Mouse (Mus musculus) mouse embryonic stem cell (cell line): ENCODE measurements around the gene Npy5r.

ENCODE experiments used
- in situ Hi-C, 2 experiments: fragments of 300-500 bp; cut with MboI; formaldehyde crosslinking; loops; 1 replicate in 1 of 2; 3 replicates in 1 of 2; pipeline ENCODE4 v1.14.3; 2019 to 2020; ENCODE audit warnings: low sequenced_read_pairs in 2 of 2, low pct_unique_long_range_greater_than_20kb in 1 of 2, mixed read lengths in 1 of 2; ENCODE audit not compliant: unreplicated experiment in 1 of 2

The Npy5r gene

GRCm38 (mm10) chr8:66687511-66688329, at the start of gene Npy5r:
Gene Npy5r, minus strand, starts transcription at chr8:66688128.
- in situ Hi-C loops = no loop called here

- in situ Hi-C loops = no loop called here
Observed at GRCm38 (mm10) chr8:66731957-66732356, 44.0 kb upstream of the Npy5r start.

GRCm38 (mm10) chr8:66729446-66729845, 41.5 kb upstream of the Npy5r start:
- in situ Hi-C loops = no loop called here

DNA sequence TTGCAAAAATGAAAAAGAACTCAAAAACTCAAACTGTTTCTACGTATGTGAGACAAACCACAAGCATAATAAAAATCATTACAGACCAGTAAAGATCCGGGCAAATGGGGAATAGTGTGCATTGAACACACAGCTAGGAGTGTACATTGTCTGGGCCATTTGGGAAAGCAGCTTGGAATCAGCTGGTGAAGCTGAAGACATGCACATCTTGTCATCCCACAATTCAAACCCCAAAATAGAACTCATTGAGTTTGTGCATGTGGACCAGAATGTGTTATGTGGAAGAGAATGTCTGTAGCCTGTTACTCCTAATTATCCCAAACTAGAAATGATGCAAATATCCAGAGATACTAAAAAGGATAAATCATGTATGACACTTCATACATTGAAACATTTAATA, 34.9 kb upstream of the Npy5r start:
- in situ Hi-C loops = no loop called here

DNA sequence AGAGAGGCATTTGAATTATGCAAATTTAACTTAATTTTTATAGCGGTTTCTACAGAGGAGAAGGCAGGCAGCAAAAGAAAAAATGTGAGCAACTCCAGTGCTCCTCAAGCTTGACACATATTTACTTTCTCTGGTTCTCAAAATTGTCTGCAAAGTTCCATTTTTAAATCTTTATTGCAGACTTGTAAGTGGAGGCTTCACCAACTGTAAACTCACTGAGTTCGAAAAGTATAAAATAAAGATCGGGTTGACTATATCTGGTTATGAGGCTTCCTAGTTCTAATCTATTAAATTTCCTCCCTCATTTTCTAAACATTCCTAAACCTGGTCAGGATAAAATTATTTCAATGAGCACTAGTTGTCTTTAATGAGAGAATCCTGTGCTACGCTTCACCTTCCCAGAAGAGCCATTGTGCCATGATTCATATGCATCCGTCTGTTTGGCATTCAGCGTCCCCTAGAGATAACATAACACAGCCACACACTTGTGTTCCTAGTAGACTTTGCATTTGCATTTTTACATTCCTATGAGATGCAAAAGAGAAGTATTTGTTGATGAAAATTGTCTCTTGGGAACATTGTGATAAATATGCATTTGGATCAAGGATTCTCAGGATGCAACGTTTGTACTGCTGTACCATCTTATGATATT, 26.5 kb upstream of the Npy5r start:
- in situ Hi-C loops = no loop called here

DNA sequence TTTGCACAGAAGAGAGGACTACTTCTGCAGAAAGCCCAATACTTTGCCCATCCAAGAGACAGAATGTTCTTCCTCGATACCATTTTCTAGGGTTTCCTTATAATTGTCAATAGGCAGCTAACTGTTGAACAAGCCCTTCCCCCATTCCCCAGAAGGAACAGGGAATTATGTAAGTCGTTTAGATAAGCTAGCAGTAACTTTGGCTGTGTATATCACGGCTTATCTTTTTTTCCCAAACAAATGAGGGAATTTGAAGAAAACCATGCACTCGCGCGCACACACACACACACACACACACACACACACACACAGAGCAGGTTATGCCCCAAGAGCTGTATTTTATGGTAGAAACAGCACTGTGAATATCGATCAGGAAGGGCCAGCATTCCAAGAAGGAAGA, 10.9 kb upstream of the Npy5r start:
- in situ Hi-C loops = no loop called here

DNA sequence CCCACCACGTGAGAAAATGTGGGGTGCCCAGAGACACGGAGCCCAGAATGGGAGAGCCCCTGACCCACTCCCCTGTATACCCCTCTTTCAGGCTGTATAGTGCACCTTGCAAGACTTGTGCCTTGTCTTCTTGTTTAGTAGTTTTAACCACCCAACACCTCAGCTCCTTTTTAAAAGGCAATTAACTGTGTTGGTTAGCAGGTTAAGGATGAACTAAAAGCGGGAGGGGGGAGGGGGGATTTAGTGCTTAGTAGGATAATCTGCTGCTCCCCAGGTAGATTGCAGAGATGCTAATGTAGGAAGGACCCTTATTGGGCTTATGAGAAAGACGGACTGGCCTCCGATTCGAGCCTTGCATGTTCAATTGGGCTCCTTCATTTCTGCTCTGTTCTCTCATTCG, 10.1 kb upstream of the Npy5r start:
- in situ Hi-C loops = no loop called here

DNA sequence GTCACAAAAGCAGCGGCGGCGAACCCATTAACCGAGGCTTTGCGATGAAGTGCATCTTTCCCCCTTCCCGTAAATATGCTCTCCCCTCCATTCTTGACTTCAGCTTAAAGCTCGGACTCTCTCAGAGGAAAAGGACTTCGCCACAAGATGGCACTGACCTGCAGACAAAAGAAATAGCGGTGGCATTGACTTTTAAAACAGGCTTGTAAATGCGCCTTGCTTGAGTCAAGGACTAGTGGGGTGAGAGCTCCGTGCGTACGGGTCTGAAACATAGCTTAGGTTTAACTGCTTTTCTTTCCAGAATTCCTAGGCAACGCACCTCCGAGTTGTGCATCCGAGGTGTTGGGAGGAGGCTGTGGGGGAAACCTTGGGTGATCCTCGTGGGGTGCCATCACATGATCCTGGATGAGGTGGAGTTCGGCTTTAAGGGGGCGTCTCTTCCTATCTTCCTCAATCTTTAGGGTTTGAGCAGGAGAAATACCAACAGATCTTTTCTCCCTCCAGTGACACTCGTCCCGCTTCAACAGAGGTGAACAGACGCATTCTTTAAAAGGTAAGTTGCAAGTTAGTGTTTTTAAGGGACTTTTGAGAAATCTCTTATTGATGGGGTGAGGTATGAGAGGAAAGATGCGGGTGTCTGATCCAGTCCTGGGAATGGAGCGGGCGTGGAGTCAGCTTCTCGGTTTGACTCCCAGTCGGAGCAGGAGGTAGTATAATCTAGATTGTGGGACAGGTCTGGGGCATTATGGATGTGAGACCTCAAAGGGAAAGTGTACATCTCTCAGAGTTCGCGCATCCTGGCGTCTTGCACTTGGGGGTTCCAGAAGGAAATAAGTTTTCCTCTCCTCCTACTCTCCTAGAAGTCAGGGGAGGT, 9.3 kb upstream of the Npy5r start, which contains the start of gene Npy1r:
Gene Npy1r, plus strand, starts transcription at position 223 of the 874 bp plus-strand sequence.
- in situ Hi-C loops = no loop called here

- in situ Hi-C loops = no loop called here
Observed at GRCm38 (mm10) chr8:66690402-66690801, 2.5 kb upstream of the Npy5r start.

GRCm38 (mm10) chr8:66688799-66689198, 871 bp upstream of the Npy5r start:
- in situ Hi-C loops = no loop called here

- in situ Hi-C loops = no loop called here
Observed at GRCm38 (mm10) chr8:66688395-66688794, 467 bp upstream of the Npy5r start.

DNA sequence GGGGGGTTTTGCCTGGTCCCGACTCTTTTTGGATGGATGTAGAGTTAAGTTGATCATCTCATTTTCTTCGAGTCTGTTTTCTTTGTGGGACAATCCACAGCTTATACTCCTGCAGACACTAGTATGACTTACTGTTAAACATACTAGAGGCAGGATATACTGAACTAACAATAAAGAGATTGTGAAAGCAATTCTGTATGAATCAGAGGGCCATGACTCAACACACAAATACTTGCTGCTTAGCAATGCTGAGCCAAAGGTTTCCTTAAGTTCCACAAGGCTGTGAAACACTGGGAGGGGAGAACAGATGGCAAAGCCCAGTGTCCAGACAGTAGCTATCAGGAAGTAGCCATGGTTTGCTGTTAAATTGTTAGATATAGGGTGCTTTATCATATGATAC, 6.7 kb downstream of the Npy5r start:
- in situ Hi-C loops = no loop called here

GRCm38 (mm10) chr8:66630721-66631120, 57.2 kb downstream of the Npy5r start:
- in situ Hi-C loops = no loop called here
